Mouse (Mus musculus) cortical plate, adult 2 months (tissue): ENCODE measurements around the gene Mcoln2.

Experiments used
- CTCF ChIP-seq: fragments of 200-500 bp; IDR thresholded peaks from 2 replicates; pipeline ENCODE4 v1.5.1; 2011; ENCODE audit warnings: mild to moderate bottlenecking, control low read depth, low read length; ENCODE audit not compliant: insufficient read depth; ENCODE audit errors: extremely low read depth
- POLR2A ChIP-seq: fragments of 200-500 bp; IDR thresholded peaks from 2 replicates; pipeline ENCODE4 v1.6.1; 2011; ENCODE audit warnings: mild to moderate bottlenecking, low read length, control low read depth; ENCODE audit not compliant: insufficient read depth; ENCODE audit errors: extremely low read depth

- TF ChIP-seq POLR2A: no peak
- TF ChIP-seq CTCF: no peak
Measured at GRCm38 (mm10) chr3:146225061-146225761, 75.6 kb downstream of the Mcoln2 start.
